Mouse (Mus musculus) limb, embryonic 10.5 days (tissue): ENCODE data around the gene Ptger1. TPM values are rescaled to one million over a fixed set of nuclear protein-coding genes. Genes with fewer than 3 reads are reported as not detected.

Experiments used
- DNase-seq: peaks from one replicate; pipeline ENCODE4 v3.0.0-alpha.2; 2017; ENCODE audit warnings: low spot score
- H3K27ac ChIP-seq: fragments of 300-500 bp; sonication (generic); 2 replicates; pipeline ENCODE4 v1.5.1; 2016; ENCODE audit warnings: mild to moderate bottlenecking
- H3K27me3 ChIP-seq: fragments of 300-500 bp; sonication (generic); 2 replicates; pipeline ENCODE4 v1.6.1; 2016; ENCODE audit warnings: low read depth, mild to moderate bottlenecking; ENCODE audit not compliant: poor library complexity, severe bottlenecking
- H3K36me3 ChIP-seq: fragments of 300-500 bp; sonication (generic); 2 replicates; pipeline ENCODE4 v1.6.1; 2016; ENCODE audit warnings: mild to moderate bottlenecking, moderate library complexity
- H3K4me1 ChIP-seq: fragments of 300-500 bp; sonication (generic); 2 replicates; pipeline ENCODE4 v1.6.1; 2016
- H3K4me3 ChIP-seq: fragments of 300-500 bp; sonication (generic); 2 replicates; pipeline ENCODE4 v1.5.1; 2016; ENCODE audit warnings: mild to moderate bottlenecking, moderate library complexity
- H3K9me3 ChIP-seq: fragments of 300-500 bp; sonication (generic); replicated peaks from 2 replicates; pipeline ENCODE4 v1.6.1; 2016; ENCODE audit warnings: mild to moderate bottlenecking
- WGBS: fragments of 180-500 bp; shearing (Covaris S2); methylation state at CpG from one replicate; pipeline ENCODE4 v1.1.7; 2016; 5-methylcytosine and 5-hydroxymethylcytosine counted together
- polyA plus RNA-seq: library from polyadenylated mRNA; unstranded; fragments of >200 nt; fragmentation: Nextera tagmentation; extraction: Ambion mirVana; gene quantifications from 2 replicates; pipeline ENCODE4 v1.2.1, GENCODE M21; 2016

The Ptger1 gene
- 0.64 TPM in 2 replicates for polyA plus RNA-seq

DNA sequence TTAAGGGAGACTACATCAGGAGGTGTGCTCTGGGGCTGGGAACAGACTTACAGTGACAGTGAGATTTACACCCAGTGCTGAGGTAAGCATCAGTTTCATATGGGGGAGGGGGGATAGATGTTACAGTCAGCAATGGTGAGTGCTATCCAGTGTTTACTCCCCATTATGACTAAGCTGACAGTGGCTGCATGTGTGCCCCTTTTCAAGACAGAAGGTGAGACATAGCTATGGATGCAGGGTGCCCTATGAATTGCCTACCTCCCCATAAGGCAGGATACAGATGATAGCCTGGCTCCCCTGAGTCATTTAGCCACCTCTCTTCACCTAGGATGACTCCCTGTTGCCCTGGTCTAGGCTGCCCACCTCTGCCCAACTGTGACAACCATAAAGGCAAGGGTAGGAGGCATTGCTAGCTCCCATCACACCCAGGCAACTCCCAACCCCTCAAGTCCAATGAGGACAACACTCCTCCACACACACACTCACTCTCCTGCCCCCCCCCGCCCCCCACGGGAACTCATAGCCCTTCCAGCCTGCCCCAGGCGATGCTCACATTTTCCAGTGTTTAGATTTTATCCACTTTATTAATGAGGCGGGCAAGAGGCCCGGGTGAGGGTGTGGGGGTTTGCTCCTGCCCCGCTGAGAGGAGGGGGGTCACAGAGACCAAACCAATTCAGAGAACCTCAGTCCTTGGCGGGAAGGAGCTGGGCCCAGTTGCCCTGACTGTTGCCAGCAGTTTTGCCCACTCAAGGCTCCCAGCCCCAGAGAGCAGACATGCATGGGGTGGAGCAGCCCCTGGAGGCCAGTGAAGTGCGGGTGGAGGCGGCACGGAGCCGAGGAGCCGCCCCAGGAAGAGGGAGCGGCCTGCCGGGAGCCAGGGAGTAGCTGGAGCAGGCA lies at the start of gene Ptger1:
Ptger1 (plus strand) TSS at position 710 of the 897 bp plus-strand sequence.
- no peak for DNase-seq
- Histone ChIP-seq H3K4me3 (no peak within 1 kb of the TSS), H3K9me3 (no peaks in the 10 kb centered on the region), H3K36me3 (peaks cover 53% of the 10 kb centered on the region), H3K4me1 (peaks cover 49% of the 10 kb centered on the region), H3K27me3 (peaks cover 24% of the 10 kb centered on the region), H3K27ac (0 out of 2 replicates have a peak within 1 kb of the TSS, but pooled peaks have one; percentile 7)
- WGBS, result 43% methylated on average over 14 of the region's 14 CpGs

DNA sequence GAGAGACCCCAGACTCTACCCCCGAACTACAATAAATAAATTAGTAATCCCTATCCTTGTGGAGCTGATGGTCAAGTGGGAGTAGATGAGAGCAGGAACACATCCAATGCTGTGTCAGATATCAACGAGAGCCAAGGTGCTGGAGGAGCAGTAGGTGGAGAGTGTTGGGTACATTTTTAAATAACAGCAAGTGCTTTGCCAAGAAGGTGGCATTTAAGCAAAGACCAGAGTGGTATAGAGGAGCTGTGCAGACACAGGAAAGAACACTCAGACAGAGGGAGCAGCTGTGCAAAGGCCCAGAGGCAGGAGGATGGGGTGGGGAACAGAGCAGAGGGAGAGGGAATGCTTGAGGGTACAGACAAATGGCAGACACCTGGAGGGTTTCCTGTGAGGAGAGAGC lies 49.4 kb upstream of the Ptger1 start:
- no peaks in the 10 kb centered on the region for H3K9me3 ChIP-seq
- no peaks in the 10 kb centered on the region for H3K27me3 ChIP-seq
- DNase-seq, result no peak
- WGBS, result 88% methylated on average over 2 of the region's 2 CpGs
- no peak overlapping the region for H3K27ac ChIP-seq
- H3K4me3 ChIP-seq, result no peak overlapping the region
- H3K36me3 ChIP-seq, result peaks cover 26% of the 10 kb centered on the region
- H3K4me1 ChIP-seq, result peaks cover 5% of the 10 kb centered on the region; the same call in 1 of the 2 replicates

DNA sequence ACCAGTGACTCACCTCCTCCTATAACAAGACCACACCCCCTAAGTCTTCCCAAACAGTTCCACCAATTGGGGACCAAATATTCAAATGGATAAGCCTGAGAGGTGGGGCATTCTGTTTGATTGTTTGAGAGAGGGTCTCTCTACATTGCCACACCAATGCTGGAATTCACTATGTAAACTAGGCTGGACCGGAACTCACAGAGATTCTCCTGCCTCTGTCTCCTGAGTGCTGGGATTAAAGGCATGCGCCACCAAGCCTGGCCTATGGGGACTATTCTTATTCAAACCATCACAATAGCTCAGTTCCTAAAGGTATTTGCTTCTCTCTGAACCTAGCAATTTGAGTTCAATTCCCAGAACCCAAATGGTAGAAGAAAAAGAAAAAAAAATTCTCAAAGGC lies 47.9 kb upstream of the Ptger1 start:
- no peaks in the 10 kb centered on the region for H3K27me3 ChIP-seq
- 93% methylated on average over 2 of the region's 2 CpGs for WGBS

DNA sequence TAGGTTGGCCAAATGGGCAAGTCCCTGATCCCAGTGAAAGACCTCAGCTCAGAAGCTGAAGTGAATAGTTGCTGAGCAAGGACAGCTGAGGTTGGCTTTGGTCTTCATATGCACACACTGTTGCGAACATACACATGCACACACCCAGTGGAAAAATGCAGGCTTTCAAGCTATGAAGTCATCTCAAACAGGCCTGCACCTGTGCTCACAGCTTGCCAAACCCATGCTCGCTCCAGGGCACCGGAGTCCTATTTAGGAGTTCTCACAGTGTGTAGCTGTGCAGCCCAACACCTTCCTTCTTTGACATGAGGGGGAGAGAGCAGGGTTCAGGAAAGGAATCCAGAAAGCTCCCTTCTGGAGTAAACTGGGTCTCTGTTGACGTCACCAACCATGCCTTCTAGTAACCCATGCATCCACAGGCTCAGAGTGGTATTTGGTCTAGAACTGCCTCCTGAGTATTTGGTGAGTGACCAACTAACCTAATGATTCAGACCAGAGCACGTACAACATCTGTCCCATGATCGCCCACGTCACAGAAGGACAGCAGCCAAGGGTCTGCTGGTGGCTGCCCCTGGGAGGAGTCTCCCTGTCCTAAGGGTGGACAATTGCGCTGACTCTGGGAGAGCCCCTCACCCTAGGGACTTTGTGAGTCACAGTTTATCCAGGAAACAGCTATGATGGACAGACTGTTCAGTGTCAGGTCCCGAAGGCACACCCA lies 46.8 kb upstream of the Ptger1 start:
- no peaks in the 10 kb centered on the region for H3K9me3 ChIP-seq
- H3K4me1 ChIP-seq, result peaks cover 10% of the 10 kb centered on the region; the same call in 1 of the 2 replicates
- 85% methylated on average over 9 of the region's 9 CpGs for WGBS
- DNase-seq, result no peak
- H3K27me3 ChIP-seq, result no peaks in the 10 kb centered on the region
- H3K4me3 ChIP-seq, result no peak overlapping the region
- 0 out of 2 replicates have a peak, but pooled peaks cover 2% of the 10 kb centered on the region for H3K36me3 ChIP-seq
- H3K27ac ChIP-seq, result no peak overlapping the region

More for the DNA sequence above, 47.9 kb upstream of the Ptger1 start:
- DNase-seq, result no peak
- peaks cover 10% of the 10 kb centered on the region; the same call in 1 of the 2 replicates for H3K4me1 ChIP-seq
- no peak overlapping the region for H3K4me3 ChIP-seq
- H3K36me3 ChIP-seq, result peaks cover 11% of the 10 kb centered on the region
- H3K9me3 ChIP-seq, result no peaks in the 10 kb centered on the region
- H3K27ac ChIP-seq, result no peak overlapping the region

DNA sequence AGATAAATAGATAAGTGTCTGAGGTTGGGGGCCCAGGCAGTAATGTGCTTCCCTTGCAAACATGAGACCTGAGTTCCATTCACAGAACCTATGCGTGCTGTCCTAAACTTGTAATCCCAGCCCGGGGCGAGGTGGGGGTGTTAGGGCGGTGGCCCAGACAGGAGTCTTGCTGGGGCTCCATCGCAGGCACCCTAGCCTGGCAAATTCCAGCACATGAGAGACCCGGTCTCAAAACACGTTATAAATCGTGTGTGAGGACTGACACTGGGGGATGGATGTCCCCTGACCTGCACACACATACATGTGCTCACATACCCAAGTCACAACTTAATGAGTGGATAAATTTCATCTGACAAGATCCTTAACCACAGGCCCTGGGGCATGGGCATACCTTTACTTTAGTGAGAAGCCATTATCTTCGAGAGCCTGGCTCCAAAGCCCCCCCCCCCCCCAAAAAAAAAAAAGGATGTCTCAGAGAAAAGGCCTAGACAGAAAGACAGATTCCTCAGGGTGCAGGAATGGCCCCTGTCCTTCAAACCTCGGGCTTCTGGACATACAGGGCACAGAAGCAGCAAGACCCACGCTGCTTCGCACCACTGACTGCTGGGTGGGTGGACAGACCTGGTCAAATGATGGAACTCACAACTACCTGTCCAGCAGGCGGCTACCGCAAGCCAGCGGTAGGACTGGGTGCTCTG lies 44.6 kb upstream of the Ptger1 start:
- no peaks in the 10 kb centered on the region for H3K9me3 ChIP-seq
- peak overlapping the region; percentile 73; the same call in 1 of the 2 replicates for H3K27ac ChIP-seq
- WGBS, result 55% methylated on average over 15 of the region's 15 CpGs
- H3K4me3 ChIP-seq, result peak overlapping the region; percentile 53
- no peaks in the 10 kb centered on the region for H3K36me3 ChIP-seq
- no peak for DNase-seq
- H3K27me3 ChIP-seq, result no peaks in the 10 kb centered on the region
- peaks cover 10% of the 10 kb centered on the region; the same call in 1 of the 2 replicates for H3K4me1 ChIP-seq

DNA sequence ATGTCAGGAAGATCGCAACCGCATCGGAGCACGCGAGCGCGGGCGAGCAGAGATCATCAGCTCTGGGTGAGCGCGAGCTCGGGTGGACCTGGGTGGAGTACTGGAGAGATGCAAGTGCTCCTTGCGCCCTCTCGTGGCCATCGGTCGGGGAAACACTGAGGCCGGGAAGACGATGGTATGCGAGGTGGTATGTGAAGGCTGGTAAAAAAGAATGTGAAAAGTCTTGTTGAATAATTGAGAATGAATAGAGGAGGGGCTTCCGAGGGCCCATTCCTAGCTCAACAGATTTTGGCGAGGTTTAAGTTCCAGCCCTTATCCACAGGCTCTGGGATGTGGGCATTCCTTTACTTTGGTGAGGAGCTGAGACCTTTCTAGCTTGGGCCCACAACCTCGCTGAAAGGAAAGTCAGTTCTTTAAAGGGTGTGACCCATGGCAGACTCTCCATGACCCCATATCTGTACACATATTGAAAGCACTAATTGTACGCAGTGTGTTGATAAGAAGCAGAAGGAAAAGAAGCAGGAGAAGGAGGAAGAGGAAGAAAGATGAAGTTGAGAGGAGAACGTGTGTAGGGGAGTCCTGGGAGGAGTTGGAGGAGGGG lies 44.0 kb upstream of the Ptger1 start:
- Histone ChIP-seq H3K27ac (peak overlapping the region; percentile 73; the same call in 1 of the 2 replicates), H3K27me3 (no peaks in the 10 kb centered on the region), H3K4me1 (peaks cover 10% of the 10 kb centered on the region; the same call in 1 of the 2 replicates), H3K4me3 (peak overlapping the region; percentile 53), H3K9me3 (no peaks in the 10 kb centered on the region), H3K36me3 (no peaks in the 10 kb centered on the region)
- WGBS, result 13% methylated on average over 23 of the region's 23 CpGs
- peak; percentile 91 for DNase-seq

DNA sequence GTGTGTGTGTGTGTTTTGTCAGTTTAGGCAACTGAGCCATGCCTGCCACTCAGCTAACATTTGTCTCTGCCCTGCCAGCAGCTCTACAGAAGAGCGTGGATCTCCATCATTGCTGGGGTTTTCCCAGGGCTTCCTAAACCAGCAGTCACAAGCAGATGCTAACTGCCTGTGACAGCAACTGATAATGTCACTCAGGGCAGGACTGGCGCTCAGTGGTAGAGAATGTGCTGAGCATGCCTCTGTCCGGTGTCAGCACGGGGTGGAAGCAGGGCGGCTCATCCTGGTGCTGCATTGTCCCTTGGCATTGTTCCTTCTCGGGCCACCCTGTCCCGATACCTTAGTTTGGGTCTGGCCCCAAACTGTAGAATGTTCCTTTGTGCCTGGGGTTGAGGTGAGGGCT lies 42.9 kb upstream of the Ptger1 start:
- H3K36me3 ChIP-seq, result no peaks in the 10 kb centered on the region
- peaks cover 10% of the 10 kb centered on the region; the same call in 1 of the 2 replicates for H3K4me1 ChIP-seq
- no peak overlapping the region for H3K4me3 ChIP-seq
- no peak overlapping the region for H3K27ac ChIP-seq
- H3K9me3 ChIP-seq, result no peaks in the 10 kb centered on the region
- no peaks in the 10 kb centered on the region for H3K27me3 ChIP-seq
- WGBS, result 90% methylated on average over 7 of the region's 7 CpGs
- DNase-seq, result no peak

DNA sequence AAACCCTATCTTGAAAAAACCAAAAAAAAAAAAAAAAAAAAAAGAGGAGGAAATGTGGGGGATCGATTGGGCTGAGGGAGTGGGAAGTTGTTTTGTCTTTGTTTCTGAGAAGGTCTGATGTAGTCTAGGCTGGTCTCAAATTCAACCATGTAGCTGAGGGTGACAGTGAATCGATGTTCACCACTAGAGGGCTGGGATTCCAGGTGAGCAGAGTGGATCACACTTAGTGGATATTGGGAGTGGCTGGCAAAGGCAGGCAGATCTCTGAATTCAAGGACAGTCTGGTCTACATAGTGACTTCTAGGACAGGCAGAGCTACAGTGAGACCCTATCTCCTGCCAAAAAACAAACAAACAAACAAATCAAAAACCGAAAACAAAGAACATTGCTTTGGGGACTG lies 41.7 kb upstream of the Ptger1 start:
- no peaks in the 10 kb centered on the region for H3K27me3 ChIP-seq
- H3K9me3 ChIP-seq, result no peaks in the 10 kb centered on the region
- no peaks in the 10 kb centered on the region for H3K36me3 ChIP-seq
- H3K4me1 ChIP-seq, result peaks cover 10% of the 10 kb centered on the region; the same call in 1 of the 2 replicates
- DNase-seq, result no peak
- no peak overlapping the region for H3K4me3 ChIP-seq
- WGBS, result 47% methylated on average over 3 of the region's 3 CpGs
- no peak overlapping the region for H3K27ac ChIP-seq

DNA sequence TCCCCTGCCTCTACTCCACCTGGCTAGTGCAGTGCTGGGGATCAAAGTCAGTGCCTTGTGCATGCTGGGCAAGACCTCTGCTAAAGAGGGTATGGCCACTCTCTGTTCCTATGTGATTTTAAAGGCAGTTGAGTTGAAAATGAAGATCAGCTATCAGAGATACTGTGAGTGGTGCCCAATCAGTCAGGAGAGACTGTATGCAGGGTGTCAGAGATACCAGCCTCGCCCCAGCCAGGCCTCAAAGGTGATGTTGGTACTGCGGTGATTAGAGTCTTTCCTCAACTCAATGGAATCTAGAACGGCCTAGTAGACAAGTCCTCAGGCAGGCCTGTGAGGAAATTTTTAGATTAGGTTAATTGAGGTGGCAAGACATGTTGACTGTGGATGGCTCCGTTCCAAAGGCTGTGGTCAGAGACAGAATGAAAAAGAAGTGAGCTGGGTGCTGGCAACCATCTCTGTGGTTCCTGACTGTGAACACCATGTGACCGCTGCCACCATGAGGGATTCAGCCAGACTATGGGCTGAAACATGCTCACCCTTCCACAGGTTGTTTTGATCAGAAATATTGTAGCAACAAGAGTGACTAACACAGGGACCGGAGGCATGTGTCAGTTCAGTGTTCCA lies 40.7 kb upstream of the Ptger1 start:
- WGBS, result 93% methylated on average over 6 of the region's 6 CpGs
- no peak overlapping the region for H3K4me3 ChIP-seq
- no peaks in the 10 kb centered on the region for H3K9me3 ChIP-seq
- no peaks in the 10 kb centered on the region for H3K27me3 ChIP-seq
- H3K4me1 ChIP-seq, result peaks cover 10% of the 10 kb centered on the region; the same call in 1 of the 2 replicates
- no peak for DNase-seq
- H3K36me3 ChIP-seq, result no peaks in the 10 kb centered on the region
- H3K27ac ChIP-seq, result no peak overlapping the region

DNA sequence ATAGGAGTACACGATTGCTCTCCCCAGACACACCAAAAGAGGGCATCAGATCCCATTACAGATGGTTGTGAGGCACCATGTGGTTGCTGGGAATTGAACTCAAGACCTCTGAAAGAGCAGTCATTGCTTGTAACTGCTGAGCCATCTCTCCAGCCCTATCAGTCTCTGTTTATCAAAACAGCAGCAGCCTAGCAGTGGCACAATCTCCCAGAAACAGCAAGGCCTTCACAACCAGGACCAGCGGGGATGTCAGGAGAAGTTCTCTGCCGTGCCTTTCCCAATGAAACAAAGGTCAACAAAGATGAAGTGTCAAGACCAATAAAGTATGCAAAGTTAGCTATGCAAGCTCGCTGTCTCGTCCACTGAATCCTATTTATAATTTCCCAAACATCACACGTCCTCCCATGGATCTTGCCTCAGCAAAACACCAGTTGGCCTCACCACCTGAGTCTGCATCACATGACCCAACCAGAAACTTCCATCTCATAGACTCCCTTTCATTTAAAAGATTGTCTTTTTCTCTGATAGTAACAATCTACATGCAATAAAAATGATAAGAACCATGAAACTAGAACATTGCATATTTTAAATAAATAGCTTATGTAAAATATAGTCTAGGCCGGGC lies 34.3 kb upstream of the Ptger1 start:
- 92% methylated on average over 7 of the region's 7 CpGs for WGBS
- no peak overlapping the region for H3K27ac ChIP-seq
- no peaks in the 10 kb centered on the region for H3K4me1 ChIP-seq
- no peaks in the 10 kb centered on the region for H3K9me3 ChIP-seq
- no peak for DNase-seq
- no peak overlapping the region for H3K4me3 ChIP-seq
- no peaks in the 10 kb centered on the region for H3K36me3 ChIP-seq
- no peaks in the 10 kb centered on the region for H3K27me3 ChIP-seq

DNA sequence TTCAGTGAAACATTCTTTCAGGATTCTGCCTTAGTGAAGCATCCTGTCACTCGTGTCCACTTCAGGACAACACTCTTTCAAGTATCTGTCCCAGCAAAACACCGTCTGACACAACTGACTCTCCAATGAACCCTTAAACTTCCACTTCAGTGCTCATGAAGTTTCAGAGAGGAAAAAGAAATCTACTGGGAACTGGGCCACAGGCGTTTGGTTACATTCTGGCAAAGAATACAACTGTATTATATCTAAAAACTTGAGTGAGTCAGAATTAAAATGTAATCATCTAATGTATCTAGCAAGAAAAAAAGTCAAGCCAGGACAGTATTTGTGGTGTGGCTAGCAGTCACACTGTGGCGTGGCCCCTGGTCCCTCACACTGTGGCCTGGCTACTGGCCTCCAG lies 27.6 kb upstream of the Ptger1 start:
- WGBS, result 84% methylated on average over 4 of the region's 4 CpGs
- Histone ChIP-seq H3K4me3 (no peak overlapping the region), H3K9me3 (no peaks in the 10 kb centered on the region), H3K36me3 (no peaks in the 10 kb centered on the region), H3K27ac (no peak overlapping the region), H3K27me3 (no peaks in the 10 kb centered on the region), H3K4me1 (no peaks in the 10 kb centered on the region)
- DNase-seq, result no peak
